Mouse (Mus musculus): ENCODE data around the gene Dhx34. TPM values are rescaled to one million over a fixed set of nuclear protein-coding genes. Genes with fewer than 3 reads are reported as not detected.

Gene Dhx34
- polyA plus RNA-seq (2015; fragmentation: Illumina TruSeq; extraction: RNeasy Lipid Tissue Mini Kit (QIAGEN cat#74804); ENCODE audit: insufficient read depth, low replicate concordance): 3.2 TPM

GRCm38 (mm10) chr7:16221582-16222272 is at the start of gene Dhx34:
Gene Dhx34 (minus strand): TSS chr7:16222037.

GRCm38 (mm10) chr7:16259110-16259590 is 37.3 kb upstream of the Dhx34 start, which contains the start of gene C5ar1:
Gene C5ar1 (minus strand): TSS chr7:16259540.

GRCm38 (mm10) chr7:16244067-16244466 is 22.2 kb upstream of the Dhx34 start, which contains the start of gene C5ar2:
Gene C5ar2 (minus strand): TSS chr7:16244154.

GRCm38 (mm10) chr7:16174597-16175541 is 47.0 kb downstream of the Dhx34 start, which contains the start of gene Meis3:
Gene Meis3 (plus strand): TSS chr7:16175090.

Other genes starting within 250 kb of the Dhx34 start
- gene Bicra, start 174.1 kb downstream of the Dhx34 start, polyA plus RNA-seq (2015; fragmentation: Illumina TruSeq; extraction: RNeasy Lipid Tissue Mini Kit (QIAGEN cat#74804); ENCODE audit: insufficient read depth, low replicate concordance): 7.6 TPM
- gene Zfp541, start 160.2 kb downstream of the Dhx34 start, polyA plus RNA-seq (2015; fragmentation: Illumina TruSeq; extraction: RNeasy Lipid Tissue Mini Kit (QIAGEN cat#74804); ENCODE audit: insufficient read depth, low replicate concordance): not detected
- gene Napa, start 123.6 kb downstream of the Dhx34 start, polyA plus RNA-seq (2015; fragmentation: Illumina TruSeq; extraction: RNeasy Lipid Tissue Mini Kit (QIAGEN cat#74804); ENCODE audit: insufficient read depth, low replicate concordance): 60.6 TPM
- gene Kptn, start 102.1 kb downstream of the Dhx34 start, polyA plus RNA-seq (2015; fragmentation: Illumina TruSeq; extraction: RNeasy Lipid Tissue Mini Kit (QIAGEN cat#74804); ENCODE audit: insufficient read depth, low replicate concordance): 29.5 TPM
- gene Slc8a2, start 92.2 kb downstream of the Dhx34 start, polyA plus RNA-seq (2015; fragmentation: Illumina TruSeq; extraction: RNeasy Lipid Tissue Mini Kit (QIAGEN cat#74804); ENCODE audit: insufficient read depth, low replicate concordance): 0.66 TPM
- gene Meis3, start 46.9 kb downstream of the Dhx34 start, polyA plus RNA-seq (2015; fragmentation: Illumina TruSeq; extraction: RNeasy Lipid Tissue Mini Kit (QIAGEN cat#74804); ENCODE audit: insufficient read depth, low replicate concordance): 12.1 TPM
- gene C5ar2, start 22.1 kb upstream of the Dhx34 start, polyA plus RNA-seq (2015; fragmentation: Illumina TruSeq; extraction: RNeasy Lipid Tissue Mini Kit (QIAGEN cat#74804); ENCODE audit: insufficient read depth, low replicate concordance): 2.8 TPM
- 2.5 TPM for gene C5ar1, start 37.5 kb upstream of the Dhx34 start, polyA plus RNA-seq (2015; fragmentation: Illumina TruSeq; extraction: RNeasy Lipid Tissue Mini Kit (QIAGEN cat#74804); ENCODE audit: insufficient read depth, low replicate concordance)
- 12.6 TPM for gene Inafm1, start 51.6 kb upstream of the Dhx34 start, polyA plus RNA-seq (2015; fragmentation: Illumina TruSeq; extraction: RNeasy Lipid Tissue Mini Kit (QIAGEN cat#74804); ENCODE audit: insufficient read depth, low replicate concordance)
- 114 TPM for gene Ccdc9, start 64.8 kb upstream of the Dhx34 start, polyA plus RNA-seq (2015; fragmentation: Illumina TruSeq; extraction: RNeasy Lipid Tissue Mini Kit (QIAGEN cat#74804); ENCODE audit: insufficient read depth, low replicate concordance)
- gene Bbc3, start 86.4 kb upstream of the Dhx34 start, polyA plus RNA-seq (2015; fragmentation: Illumina TruSeq; extraction: RNeasy Lipid Tissue Mini Kit (QIAGEN cat#74804); ENCODE audit: insufficient read depth, low replicate concordance): 0.46 TPM
- 74.8 TPM for gene Sae1, start 165.8 kb upstream of the Dhx34 start, polyA plus RNA-seq (2015; fragmentation: Illumina TruSeq; extraction: RNeasy Lipid Tissue Mini Kit (QIAGEN cat#74804); ENCODE audit: insufficient read depth, low replicate concordance)
- 24.8 TPM for gene Zc3h4, start 178.9 kb upstream of the Dhx34 start, polyA plus RNA-seq (2015; fragmentation: Illumina TruSeq; extraction: RNeasy Lipid Tissue Mini Kit (QIAGEN cat#74804); ENCODE audit: insufficient read depth, low replicate concordance)
- gene Tmem160, start 230.7 kb upstream of the Dhx34 start, polyA plus RNA-seq (2015; fragmentation: Illumina TruSeq; extraction: RNeasy Lipid Tissue Mini Kit (QIAGEN cat#74804); ENCODE audit: insufficient read depth, low replicate concordance): 3.3 TPM